Mouse (Mus musculus) intestine, postnatal 0 days (tissue): Measurements from ENCODE around the gene Prc1. TPM values are rescaled to one million over a fixed set of nuclear protein-coding genes. Genes with fewer than 3 reads are reported as not detected.

Source experiments
- ATAC-seq: fragments of 200-750 bp; cut with Nextera tagmentation; 2 replicates; pipeline ENCODE4 v1.8.0; 2017; ENCODE audit warnings: mild to moderate bottlenecking, moderate TSS enrichment, moderate library complexity
- H3K27ac ChIP-seq: fragments of 300-500 bp; sonication (generic); 2 replicates; pipeline ENCODE4 v1.5.1; 2014; ENCODE audit warnings: mild to moderate bottlenecking, low read depth, low read length, moderate library complexity
- H3K27me3 ChIP-seq: fragments of 300-500 bp; sonication (generic); replicated peaks from 2 replicates; pipeline ENCODE4 v1.6.1; 2014; ENCODE audit warnings: low read length, mixed read lengths; ENCODE audit not compliant: control insufficient read depth, insufficient read depth
- H3K36me3 ChIP-seq: fragments of 300-500 bp; sonication (generic); 2 replicates; pipeline ENCODE4 v1.6.1; 2014; ENCODE audit warnings: mild to moderate bottlenecking, moderate library complexity; ENCODE audit not compliant: control insufficient read depth, insufficient read depth
- H3K4me1 ChIP-seq: fragments of 300-500 bp; sonication (generic); replicated peaks from 2 replicates; pipeline ENCODE4 v1.6.1; 2014; ENCODE audit warnings: antibody characterized with exemption, low read length, mixed read lengths; ENCODE audit not compliant: control insufficient read depth, insufficient read depth
- H3K4me2 ChIP-seq: fragments of 300-500 bp; sonication (generic); replicated peaks from 2 replicates; pipeline ENCODE4 v1.6.1; 2014; ENCODE audit warnings: low read depth, mild to moderate bottlenecking, moderate library complexity
- H3K4me3 ChIP-seq: fragments of 300-500 bp; sonication (generic); 2 replicates; pipeline ENCODE4 v1.5.1; 2014; ENCODE audit warnings: low read depth, low read length
- H3K9ac ChIP-seq: fragments of 300-500 bp; sonication (generic); 2 replicates; pipeline ENCODE4 v1.6.1; 2014; ENCODE audit warnings: mild to moderate bottlenecking, low read depth, low read length
- H3K9me3 ChIP-seq: fragments of 300-500 bp; sonication (generic); 2 replicates; pipeline ENCODE4 v1.6.1; 2016; ENCODE audit warnings: mixed run types; ENCODE audit not compliant: control insufficient read depth
- CTCF ChIP-seq: sonication (generic); IDR thresholded peaks from 2 replicates; pipeline ENCODE4 v1.5.1; 2016; ENCODE audit warnings: low read depth, mild to moderate bottlenecking, control low read depth, antibody characterized with exemption, moderate library complexity
- WGBS: fragments of 180-500 bp; shearing (Covaris S2); extraction: QIAGEN DNeasy Blood & Tissue Kit; methylation state at CpG from one replicate; pipeline ENCODE4 v1.1.7; 2014; 5-methylcytosine and 5-hydroxymethylcytosine counted together
- polyA plus RNA-seq: library from polyadenylated mRNA; unstranded; fragments of >200 nt; fragmentation: Nextera tagmentation; extraction: Ambion mirVana; gene quantifications from 2 replicates; pipeline ENCODE4 v1.2.1, GENCODE M21; 2015

Prc1 gene
- polyA plus RNA-seq, 1 experiment from 2014 or later, result 32.5 TPM

- no peak overlapping the region for H3K9ac ChIP-seq
- peaks cover 7% of the 10 kb centered on the region; the same call in 1 of the 2 replicates for H3K36me3 ChIP-seq
- H3K4me3 ChIP-seq, result no peak overlapping the region
- WGBS, result 81% methylated on average over 9 of the region's 9 CpGs
- no peaks in the 10 kb centered on the region; the same call in 1 of the 2 replicates for H3K4me1 ChIP-seq
- no peaks in the 10 kb centered on the region for H3K27me3 ChIP-seq
- no peak for ATAC-seq
- no peak for TF ChIP-seq CTCF
- H3K9me3 ChIP-seq, result no peaks in the 10 kb centered on the region
- H3K4me2 ChIP-seq, result no peak overlapping the region
- H3K27ac ChIP-seq, result no peak overlapping the region
These were observed 51.9 kb downstream of the Prc1 start for GRCm38 (mm10) chr7:80346173-80346572.

- no peak for ATAC-seq
- no peak overlapping the region for H3K27ac ChIP-seq
- H3K36me3 ChIP-seq, result peaks cover 13% of the 10 kb centered on the region; the same call in 1 of the 2 replicates
- H3K4me3 ChIP-seq, result no peak overlapping the region
- no peaks in the 10 kb centered on the region; the same call in 1 of the 2 replicates for H3K4me1 ChIP-seq
- no peak for TF ChIP-seq CTCF
- 72% methylated on average over 5 of the region's 5 CpGs for WGBS
- H3K4me2 ChIP-seq, result no peak overlapping the region
- H3K9ac ChIP-seq, result no peak overlapping the region
- no peaks in the 10 kb centered on the region for H3K27me3 ChIP-seq
- no peaks in the 10 kb centered on the region for H3K9me3 ChIP-seq
These were observed 52.6 kb downstream of the Prc1 start for GRCm38 (mm10) chr7:80346830-80347229.

GRCm38 (mm10) chr7:80347670-80348586, 53.7 kb downstream of the Prc1 start:
- no peak overlapping the region for H3K4me2 ChIP-seq
- H3K4me3 ChIP-seq, result no peak overlapping the region
- H3K9me3 ChIP-seq, result no peaks in the 10 kb centered on the region
- H3K27ac ChIP-seq, result peak overlapping the region; percentile 76
- no peak for TF ChIP-seq CTCF
- 0 out of 2 replicates have a peak, but pooled peaks have one; percentile 16 for ATAC-seq
- no peaks in the 10 kb centered on the region; the same call in 1 of the 2 replicates for H3K4me1 ChIP-seq
- H3K36me3 ChIP-seq, result peaks cover 18% of the 10 kb centered on the region; the same call in 1 of the 2 replicates
- no peaks in the 10 kb centered on the region for H3K27me3 ChIP-seq
- no peak overlapping the region for H3K9ac ChIP-seq
- WGBS, result 59% methylated on average over 13 of the region's 13 CpGs

DNA sequence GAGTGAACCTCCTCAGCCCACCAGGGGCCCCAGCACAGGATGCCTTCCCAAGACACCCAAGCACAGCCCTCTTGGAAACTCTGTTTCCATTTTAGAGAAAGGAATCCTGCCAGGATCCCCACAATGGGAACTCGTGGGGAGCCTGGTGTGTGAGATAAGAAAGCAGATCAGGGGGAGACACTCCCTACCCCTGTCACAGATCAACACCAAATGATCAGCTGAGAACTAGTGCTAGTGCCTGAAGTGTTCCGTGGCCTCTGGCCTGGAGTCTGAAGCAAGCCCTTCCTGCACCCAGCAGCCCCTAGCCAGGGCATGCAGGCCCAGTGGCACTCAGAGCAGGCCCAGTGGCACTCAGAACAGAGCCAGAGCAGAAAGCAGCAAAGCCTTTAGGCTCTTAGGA, 56.6 kb downstream of the Prc1 start:
- H3K27me3 ChIP-seq, result no peaks in the 10 kb centered on the region
- no peak for TF ChIP-seq CTCF
- H3K4me1 ChIP-seq, result no peaks in the 10 kb centered on the region
- 53% methylated on average over 2 of the region's 2 CpGs for WGBS
- no peak for ATAC-seq
- H3K9me3 ChIP-seq, result no peaks in the 10 kb centered on the region
- peaks cover 32% of the 10 kb centered on the region for H3K36me3 ChIP-seq
- no peak overlapping the region for H3K27ac ChIP-seq
- H3K4me2 ChIP-seq, result no peak overlapping the region
- no peak overlapping the region for H3K9ac ChIP-seq
- no peak overlapping the region for H3K4me3 ChIP-seq

GRCm38 (mm10) chr7:80352920-80353319, 58.7 kb downstream of the Prc1 start:
- Histone ChIP-seq H3K9ac (no peak overlapping the region), H3K36me3 (peaks cover 39% of the 10 kb centered on the region), H3K27me3 (no peaks in the 10 kb centered on the region), H3K4me2 (no peak overlapping the region), H3K27ac (no peak overlapping the region), H3K9me3 (no peaks in the 10 kb centered on the region), H3K4me1 (no peaks in the 10 kb centered on the region), H3K4me3 (no peak overlapping the region)
- no peak for TF ChIP-seq CTCF
- no peak for ATAC-seq
- WGBS, result 94% methylated on average over 8 of the region's 8 CpGs

GRCm38 (mm10) chr7:80356351-80356750, 62.1 kb downstream of the Prc1 start:
- Histone ChIP-seq H3K4me1 (no peaks in the 10 kb centered on the region), H3K27ac (no peak overlapping the region), H3K9me3 (no peaks in the 10 kb centered on the region), H3K9ac (no peak overlapping the region), H3K36me3 (peaks cover 42% of the 10 kb centered on the region), H3K4me3 (no peak overlapping the region), H3K27me3 (no peaks in the 10 kb centered on the region), H3K4me2 (no peak overlapping the region)
- ATAC-seq, result no peak
- no peak for TF ChIP-seq CTCF
- 93% methylated on average over 13 of the region's 13 CpGs for WGBS
